Mouse (Mus musculus): ENCODE results near the gene Olfr655.

The Olfr655 gene

DNA sequence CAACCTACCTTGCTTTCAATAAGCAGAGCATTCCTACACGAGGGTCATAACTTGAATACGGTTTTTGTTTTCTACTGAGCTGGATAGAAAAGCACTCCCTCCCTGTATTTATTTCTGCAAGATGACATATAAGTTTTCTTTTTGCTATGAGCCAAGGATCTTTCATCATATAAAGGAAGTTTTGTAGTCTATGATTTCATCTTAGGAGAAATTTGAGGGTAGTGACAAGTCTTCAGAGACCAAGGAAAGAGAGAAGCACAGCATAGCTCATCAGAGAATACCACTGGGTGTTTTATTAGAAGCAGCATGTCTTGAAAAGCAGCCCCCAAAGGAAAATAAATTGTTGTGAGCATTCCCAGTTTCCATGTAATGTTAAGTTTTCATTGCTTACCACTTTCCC is at the start of gene Olfr655:
TSS of gene Olfr655 (minus strand) at position 101 of the 400 bp plus-strand sequence.
- no peak for DNase-seq (ENCODE audit: low read depth, low spot score)

DNA sequence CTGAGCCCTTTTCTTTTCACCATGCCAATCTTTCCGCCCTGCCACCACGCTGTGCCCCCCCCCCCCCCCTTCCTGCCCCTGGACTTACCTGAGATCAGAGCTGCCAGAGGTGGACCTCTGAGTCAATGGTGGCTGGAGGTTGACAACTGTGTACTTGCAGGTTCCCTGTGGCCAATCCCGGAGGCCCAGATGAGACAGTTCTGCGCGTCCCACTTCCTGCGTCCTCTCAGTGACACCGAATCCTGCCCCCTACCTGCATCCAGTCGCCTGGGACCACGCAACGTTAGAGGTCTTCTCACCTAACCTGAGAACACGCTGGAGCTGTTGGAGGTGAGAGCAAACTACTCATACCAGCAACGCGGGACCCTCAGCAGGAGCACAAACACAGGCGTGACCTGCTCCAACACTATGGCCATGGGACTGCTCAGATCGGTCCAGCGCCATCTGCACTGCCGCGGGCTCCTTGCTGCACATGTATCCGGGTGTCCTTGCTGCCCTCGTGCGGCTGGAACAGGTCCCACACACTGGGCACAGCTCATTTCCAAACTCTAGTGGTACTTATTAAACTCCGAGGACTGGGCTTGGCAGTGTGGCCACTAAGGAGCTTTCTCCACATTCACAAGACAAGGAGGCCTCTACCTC is 45.4 kb upstream of the Olfr655 start, which contains the start of gene Olfr658:
TSS of gene Olfr658 (minus strand) at position 465 of the 642 bp plus-strand sequence.
- DNase-seq (ENCODE audit: low read depth, low spot score), result peak; percentile 43

DNA sequence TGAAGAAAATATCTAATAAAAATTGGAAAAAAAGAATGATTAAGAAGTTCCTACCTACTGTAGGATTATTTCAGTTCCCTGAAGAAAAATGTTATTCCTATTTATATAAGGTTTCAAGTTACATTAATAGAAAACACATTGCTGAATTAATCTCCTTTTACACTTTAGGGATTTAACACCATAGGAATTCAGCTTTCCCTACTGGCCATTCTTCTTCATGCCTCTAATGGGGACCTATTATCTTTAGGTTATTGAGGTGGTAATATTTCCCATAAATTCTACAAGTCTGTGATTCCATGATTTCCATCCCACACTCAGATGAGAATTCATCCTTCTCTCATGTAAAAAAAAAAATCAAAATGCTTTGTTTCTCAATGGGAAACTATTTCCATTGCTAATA is 22.9 kb upstream of the Olfr655 start, which contains the start of gene Olfr657:
TSS of gene Olfr657 (plus strand) at position 301 of the 400 bp plus-strand sequence.
- no peak for DNase-seq (ENCODE audit: low read depth, low spot score)

DNA sequence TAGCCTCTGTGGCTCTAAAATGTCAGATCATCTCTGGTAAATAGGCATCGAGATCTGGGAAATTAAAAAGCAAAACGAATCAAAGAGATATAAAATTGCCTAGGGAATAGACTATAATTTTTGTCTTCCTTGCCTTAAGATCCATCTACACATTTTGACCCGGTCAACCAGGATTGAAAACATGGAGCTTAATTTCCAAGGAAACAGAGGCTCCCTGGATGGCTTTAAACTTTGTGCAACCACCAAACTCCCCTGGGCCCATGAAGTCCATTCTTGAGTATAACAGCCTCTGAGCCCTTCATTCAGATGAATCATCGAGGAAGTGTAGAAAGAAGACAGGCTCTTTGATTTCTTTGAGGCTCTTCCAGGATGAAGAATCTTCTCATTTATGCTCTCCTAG is 12.1 kb upstream of the Olfr655 start, which contains the start of gene Olfr656:
TSS of gene Olfr656 (plus strand) at position 301 of the 400 bp plus-strand sequence.
- DNase-seq (ENCODE audit: low read depth, low spot score), result no peak

DNA sequence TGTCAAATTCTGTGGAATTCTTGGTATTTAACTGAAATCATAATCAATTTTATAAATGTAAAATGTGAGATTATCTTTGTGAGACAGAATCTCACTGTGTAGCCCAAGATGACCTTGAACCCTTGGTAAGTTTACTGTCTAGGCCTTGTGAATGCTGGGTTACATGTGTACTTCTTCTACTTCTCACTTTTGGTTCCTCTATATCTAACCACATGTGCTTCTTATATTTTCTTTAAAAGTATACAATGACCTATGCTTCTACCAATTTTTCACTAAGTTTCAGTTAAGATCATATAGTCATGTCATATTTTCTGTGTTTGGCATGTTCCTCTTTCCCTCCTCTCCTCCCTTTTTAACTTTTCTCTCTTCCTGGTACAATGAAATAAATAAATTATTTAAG is 3.1 kb upstream of the Olfr655 start:
- DNase-seq (ENCODE audit: low read depth, low spot score), result no peak

DNA sequence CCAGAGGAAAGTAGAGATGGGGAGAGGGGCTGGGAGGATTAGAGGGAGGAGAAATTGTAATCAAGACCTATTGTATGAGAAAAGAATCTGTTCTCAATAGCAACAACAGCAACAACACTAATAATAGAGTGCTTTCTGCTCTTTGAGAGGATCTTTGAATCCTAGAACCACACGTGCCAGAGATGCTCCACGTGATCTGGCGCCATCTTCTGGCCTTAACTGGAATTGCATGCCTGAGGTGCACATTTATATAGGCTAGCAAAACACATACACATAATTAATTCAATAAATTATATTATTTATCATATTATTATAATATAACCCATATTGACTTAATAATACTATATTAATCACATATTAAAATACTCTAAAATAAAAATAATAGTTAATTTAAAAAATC is 1.6 kb upstream of the Olfr655 start:
- peak; percentile 66 for DNase-seq (ENCODE audit: low read depth, low spot score)

DNA sequence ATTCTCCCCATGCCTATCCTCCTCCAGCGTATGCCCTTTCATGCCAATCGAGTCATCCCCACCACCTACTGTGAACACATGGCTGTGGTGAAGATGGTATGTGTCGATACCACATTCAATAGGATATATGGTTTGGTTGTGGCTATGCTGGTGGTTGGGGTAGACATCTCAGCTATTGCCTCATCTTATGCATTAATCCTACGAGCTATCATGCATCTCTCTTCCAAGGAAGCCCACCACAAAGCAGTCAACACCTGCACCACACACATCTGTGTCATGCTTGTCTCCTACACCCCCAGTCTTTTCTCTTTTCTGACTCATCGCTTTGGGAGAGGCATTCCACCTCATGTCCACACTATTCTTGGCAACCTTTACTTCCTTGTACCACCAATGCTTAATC is 13.3 kb downstream of the Olfr655 start:
- no peak for DNase-seq (ENCODE audit: low read depth, low spot score)

DNA sequence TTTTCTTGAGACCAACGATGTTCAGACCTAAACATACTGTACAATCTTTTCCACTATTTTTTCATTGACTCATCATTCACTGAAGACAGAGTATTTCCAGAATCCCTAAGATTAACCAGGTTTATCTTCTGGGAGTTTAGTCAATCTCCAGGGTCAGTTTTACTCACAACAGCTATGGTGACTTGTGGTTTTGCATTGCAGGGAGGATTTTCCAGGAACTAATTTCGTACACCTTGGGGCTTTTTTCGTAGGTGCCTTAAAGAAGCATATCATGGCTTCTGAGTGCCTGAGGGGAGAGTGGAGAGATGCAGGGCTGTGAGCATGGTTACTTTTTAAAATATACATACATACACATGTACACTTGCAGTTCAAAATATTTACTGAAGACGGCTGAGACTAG is 14.9 kb downstream of the Olfr655 start, which contains the start of gene Olfr654:
TSS of gene Olfr654 (plus strand) at position 301 of the 400 bp plus-strand sequence.
- DNase-seq (ENCODE audit: low read depth, low spot score), result no peak

DNA sequence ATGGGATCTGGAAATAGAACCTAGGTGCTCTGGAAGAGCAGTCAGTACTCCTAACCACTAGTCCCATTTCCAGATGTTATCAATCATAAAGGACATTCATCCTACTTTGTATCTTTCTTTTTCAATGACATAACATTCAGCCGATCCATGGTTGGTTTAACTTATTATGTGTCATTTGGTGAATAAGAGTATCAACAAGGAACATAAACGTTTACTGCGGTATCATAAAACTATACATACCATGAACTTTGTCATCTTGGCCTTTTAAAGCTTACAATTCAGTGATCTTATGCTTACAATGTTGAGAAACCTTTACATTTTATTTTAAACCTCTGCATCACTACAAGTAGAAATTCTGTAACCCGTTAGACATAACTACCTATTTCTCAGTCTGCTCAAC is 20.1 kb downstream of the Olfr655 start:
- no peak for DNase-seq (ENCODE audit: low read depth, low spot score)

DNA sequence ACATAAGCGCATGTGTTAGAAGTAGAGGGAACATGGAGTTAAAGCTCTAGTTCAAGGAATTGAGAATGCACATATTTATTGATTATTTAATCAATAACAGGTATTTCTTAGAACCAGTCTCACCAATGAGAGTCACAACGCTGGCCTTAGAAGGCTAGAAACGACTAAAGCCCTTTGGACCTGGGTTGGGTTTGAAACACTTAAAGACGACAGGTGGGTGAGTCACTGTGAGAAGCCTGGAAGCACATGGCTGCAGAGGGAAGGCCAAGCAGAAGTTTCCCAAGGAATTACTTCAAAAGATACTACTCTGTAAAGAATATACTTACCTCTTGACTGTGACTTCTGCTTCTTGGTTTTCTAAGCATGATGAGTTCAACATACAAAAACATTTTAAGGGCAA is 20.7 kb downstream of the Olfr655 start:
- DNase-seq (ENCODE audit: low read depth, low spot score), result no peak

DNA sequence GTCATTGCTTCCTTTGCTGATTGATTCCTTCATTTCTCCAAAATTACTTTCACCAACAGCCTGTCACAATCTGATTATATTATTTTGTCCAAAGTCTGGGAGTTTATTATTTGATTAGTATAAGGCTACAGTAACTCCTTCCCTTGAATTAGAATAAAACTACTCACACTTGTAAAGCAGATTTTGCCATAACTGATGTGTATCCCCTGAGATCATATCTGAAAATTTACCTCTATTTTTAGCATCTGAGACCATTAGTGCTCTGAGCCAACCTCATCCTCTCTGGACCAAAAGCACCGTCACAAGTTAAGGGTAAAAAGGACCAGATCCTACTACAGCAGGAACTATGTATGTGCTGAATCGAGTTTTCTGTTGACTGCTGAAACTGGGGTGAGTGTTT is 24.6 kb downstream of the Olfr655 start, which contains the start of gene Olfr653:
TSS of gene Olfr653 (plus strand) at position 301 of the 400 bp plus-strand sequence.
- DNase-seq (ENCODE audit: low read depth, low spot score), result no peak

DNA sequence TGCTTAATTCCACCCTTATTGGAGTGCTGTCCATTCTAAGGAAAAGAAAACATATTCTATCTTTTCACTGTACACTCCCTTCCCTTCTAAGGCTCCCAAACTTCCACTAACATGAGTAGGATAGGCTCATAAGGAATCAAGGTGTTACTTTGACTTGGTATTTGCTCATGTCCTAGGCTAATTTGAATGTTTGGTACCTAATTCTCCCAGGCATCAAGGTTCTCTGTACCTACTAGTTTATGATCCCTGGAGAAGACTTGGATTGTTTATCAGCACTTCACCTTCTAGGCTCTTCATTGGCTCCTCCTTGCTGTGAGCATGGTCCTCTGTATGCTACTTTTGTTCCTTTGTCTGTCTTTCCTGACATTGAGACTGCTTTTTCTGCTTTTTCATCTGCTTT is 41.0 kb downstream of the Olfr655 start, which contains the start of gene Olfr652:
TSS of gene Olfr652 (plus strand) at position 301 of the 400 bp plus-strand sequence.
- DNase-seq (ENCODE audit: low read depth, low spot score), result no peak

DNA sequence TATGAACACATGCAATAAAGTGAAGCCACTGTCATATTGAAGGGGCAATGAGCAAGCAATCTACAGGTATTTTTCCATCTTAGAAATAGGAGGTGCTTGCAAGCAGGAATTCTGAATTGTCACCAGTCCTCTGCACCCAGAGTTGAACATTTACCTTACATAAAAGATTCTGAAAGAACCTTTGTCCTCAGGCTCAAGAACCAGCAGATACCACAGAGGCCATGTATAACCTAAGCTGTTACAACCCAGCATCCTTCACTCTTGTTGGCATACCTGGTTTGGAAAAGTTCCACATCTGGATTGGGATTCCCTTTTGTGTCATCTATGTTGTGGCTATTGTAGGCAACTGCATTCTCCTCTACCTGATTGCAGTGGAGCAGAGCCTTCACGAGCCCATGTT is 48.9 kb downstream of the Olfr655 start:
- no peak for DNase-seq (ENCODE audit: low read depth, low spot score)

DNA sequence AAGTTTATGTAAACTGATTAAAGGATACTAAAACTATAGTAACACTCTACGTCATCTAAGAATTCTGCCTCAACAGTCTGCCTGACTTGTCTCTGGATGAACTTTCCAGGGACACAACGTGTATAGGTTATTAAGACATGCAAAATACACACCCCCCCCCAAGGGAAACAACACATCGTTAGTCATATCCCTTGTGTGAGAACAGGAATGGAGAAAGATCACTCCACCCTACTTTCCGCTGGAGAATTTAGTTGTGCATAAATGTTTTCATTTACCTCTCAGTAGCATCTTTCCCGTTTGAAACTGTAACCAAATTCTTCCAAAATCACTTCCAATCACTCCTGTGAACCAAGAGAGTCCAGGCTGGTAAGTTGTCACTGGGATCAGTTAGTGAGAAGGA is 51.7 kb downstream of the Olfr655 start, which contains the start of gene Olfr651:
TSS of gene Olfr651 (plus strand) at position 301 of the 400 bp plus-strand sequence.
- DNase-seq (ENCODE audit: low read depth, low spot score), result no peak

Measured in CD4-positive helper T cell, adult 2 months (primary cell).